Mouse (Mus musculus): ENCODE data around the gene Aars2.

DNA sequence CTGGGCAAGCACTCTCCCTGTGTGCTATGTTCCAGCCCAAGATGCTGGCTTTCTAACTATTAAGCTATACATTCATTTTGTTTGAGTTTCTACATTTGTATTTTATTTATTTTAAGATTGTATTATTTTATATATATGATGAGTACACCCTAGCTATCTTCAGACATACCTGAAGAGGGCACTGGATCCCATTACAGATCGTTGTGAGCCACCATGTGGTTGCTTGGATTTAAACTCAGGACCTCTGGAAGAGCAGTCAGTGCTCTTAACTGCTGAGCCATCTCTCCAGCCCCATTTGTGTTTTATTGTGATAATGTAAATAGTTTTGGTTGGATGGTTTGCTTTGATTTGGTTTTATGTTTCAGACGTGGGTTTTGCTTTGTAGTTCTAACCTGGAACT, 7.1 kb upstream of the Aars2 start:
- no peak for TF ChIP-seq CTCF (IDR thresholded peaks at IDR 0.05; ENCODE audit: low read depth)
- TF ChIP-seq EP300 (IDR thresholded peaks at IDR 0.05; ENCODE audit: low read depth): no peak
